Mouse (Mus musculus) lung, embryonic 15.5 days (tissue): ENCODE data around the gene Pkn2. TPM values are rescaled to one million over a fixed set of nuclear protein-coding genes. Genes with fewer than 3 reads are reported as not detected.

Experiments
- ATAC-seq: fragments of 200-750 bp; cut with Nextera tagmentation; 2 replicates; pipeline ENCODE4 v1.8.0; 2017; ENCODE audit warnings: moderate number of reproducible peaks, borderline replicate concordance; ENCODE audit not compliant: low FRiP score, low TSS enrichment; ENCODE audit errors: extremely low read depth
- H3K27ac ChIP-seq: fragments of 300-500 bp; sonication (generic); 2 replicates; pipeline ENCODE4 v1.5.1; 2015; ENCODE audit warnings: moderate library complexity, mild to moderate bottlenecking, inconsistent platforms
- H3K27me3 ChIP-seq: fragments of 300-500 bp; sonication (generic); 2 replicates; pipeline ENCODE4 v1.6.1; 2015; ENCODE audit warnings: inconsistent platforms
- H3K36me3 ChIP-seq: fragments of 300-500 bp; sonication (generic); 2 replicates; pipeline ENCODE4 v1.6.1; 2015; ENCODE audit warnings: inconsistent platforms
- H3K4me1 ChIP-seq: fragments of 300-500 bp; sonication (generic); 2 replicates; pipeline ENCODE4 v1.6.1; 2015; ENCODE audit warnings: inconsistent platforms
- H3K4me2 ChIP-seq: fragments of 300-500 bp; sonication (generic); 2 replicates; pipeline ENCODE4 v1.6.1; 2015; ENCODE audit warnings: inconsistent platforms, mild to moderate bottlenecking, moderate library complexity
- H3K4me3 ChIP-seq: fragments of 300-500 bp; sonication (generic); 2 replicates; pipeline ENCODE4 v1.5.1; 2015; ENCODE audit warnings: mild to moderate bottlenecking, inconsistent platforms
- H3K9ac ChIP-seq: fragments of 300-500 bp; sonication (generic); 2 replicates; pipeline ENCODE4 v1.6.1; 2015; ENCODE audit warnings: inconsistent platforms
- H3K9me3 ChIP-seq: fragments of 300-500 bp; sonication (generic); 2 replicates; pipeline ENCODE4 v1.6.1; 2016; ENCODE audit warnings: inconsistent platforms
- WGBS: fragments of 180-500 bp; shearing (Covaris S2); methylation state at CpG from one replicate; pipeline ENCODE4 v1.1.7; 2015; 5-methylcytosine and 5-hydroxymethylcytosine counted together
- polyA plus RNA-seq: library from polyadenylated mRNA; unstranded; fragments of >200 nt; fragmentation: Nextera tagmentation; extraction: Ambion mirVana; gene quantifications from 2 replicates; pipeline ENCODE4 v1.2.1, GENCODE M21; 2015

Pkn2 gene
- 45.5 and 47.7 TPM in 2 replicates for polyA plus RNA-seq

GRCm38 (mm10) chr3:142881872-142882623 lies at the start of gene Pkn2:
Pkn2 (minus strand) TSS chr3:142882004.
- under 1% methylated on average over 67 of the region's 84 CpGs for WGBS
- Histone ChIP-seq H3K4me2 (peak within 1 kb of the TSS; percentile 61), H3K27ac (peak within 1 kb of the TSS; percentile 93), H3K9ac (peak within 1 kb of the TSS; percentile 92), H3K4me3 (peak within 1 kb of the TSS; percentile 87), H3K27me3 (no peaks in the 10 kb centered on the region), H3K9me3 (no peaks in the 10 kb centered on the region), H3K4me1 (0 out of 2 replicates have a peak, but pooled peaks cover 5% of the 10 kb centered on the region), H3K36me3 (no peaks in the 10 kb centered on the region)
- peak; percentile 99 for ATAC-seq

- 74% methylated on average over 2 of the region's 2 CpGs for WGBS
- Histone ChIP-seq H3K36me3 (no peaks in the 10 kb centered on the region), H3K27ac (no peak overlapping the region), H3K4me3 (no peak overlapping the region), H3K9ac (no peak overlapping the region), H3K9me3 (no peaks in the 10 kb centered on the region), H3K4me2 (no peak overlapping the region), H3K4me1 (no peaks in the 10 kb centered on the region), H3K27me3 (no peaks in the 10 kb centered on the region)
- no peak for ATAC-seq
Observed at GRCm38 (mm10) chr3:142929906-142930305, 48.1 kb upstream of the Pkn2 start.

GRCm38 (mm10) chr3:142927311-142927710 lies 45.5 kb upstream of the Pkn2 start:
- 0 out of 2 replicates have a peak, but pooled peaks have one; percentile 27 for ATAC-seq
- 84% methylated on average over 3 of the region's 3 CpGs for WGBS
- no peak overlapping the region for H3K4me3 ChIP-seq
- no peaks in the 10 kb centered on the region for H3K27me3 ChIP-seq
- no peaks in the 10 kb centered on the region for H3K9me3 ChIP-seq
- H3K36me3 ChIP-seq, result no peaks in the 10 kb centered on the region
- no peak overlapping the region for H3K4me2 ChIP-seq
- no peaks in the 10 kb centered on the region for H3K4me1 ChIP-seq
- H3K27ac ChIP-seq, result no peak overlapping the region
- no peak overlapping the region for H3K9ac ChIP-seq

GRCm38 (mm10) chr3:142924831-142925348 lies 43.1 kb upstream of the Pkn2 start:
- no peaks in the 10 kb centered on the region for H3K27me3 ChIP-seq
- no peak overlapping the region for H3K9ac ChIP-seq
- H3K4me3 ChIP-seq, result no peak overlapping the region
- 61% methylated on average over 2 of the region's 2 CpGs for WGBS
- H3K9me3 ChIP-seq, result no peaks in the 10 kb centered on the region
- no peak overlapping the region for H3K4me2 ChIP-seq
- H3K36me3 ChIP-seq, result no peaks in the 10 kb centered on the region
- ATAC-seq, result no peak
- no peak overlapping the region for H3K27ac ChIP-seq
- H3K4me1 ChIP-seq, result no peaks in the 10 kb centered on the region

GRCm38 (mm10) chr3:142919070-142919469 lies 37.3 kb upstream of the Pkn2 start:
- no peaks in the 10 kb centered on the region for H3K9me3 ChIP-seq
- H3K27ac ChIP-seq, result no peak overlapping the region
- no peaks in the 10 kb centered on the region for H3K4me1 ChIP-seq
- WGBS, result 55% methylated on average over 3 of the region's 3 CpGs
- no peak overlapping the region for H3K4me3 ChIP-seq
- ATAC-seq, result no peak
- no peak overlapping the region for H3K4me2 ChIP-seq
- no peaks in the 10 kb centered on the region for H3K27me3 ChIP-seq
- H3K36me3 ChIP-seq, result no peaks in the 10 kb centered on the region
- no peak overlapping the region for H3K9ac ChIP-seq

- H3K4me2 ChIP-seq, result no peak overlapping the region
- no peaks in the 10 kb centered on the region for H3K4me1 ChIP-seq
- ATAC-seq, result no peak
- H3K36me3 ChIP-seq, result no peaks in the 10 kb centered on the region
- no peak overlapping the region for H3K4me3 ChIP-seq
- no peak overlapping the region for H3K9ac ChIP-seq
- H3K9me3 ChIP-seq, result no peaks in the 10 kb centered on the region
- H3K27me3 ChIP-seq, result no peaks in the 10 kb centered on the region
- WGBS, result 52% methylated on average over 4 of the region's 4 CpGs
- no peak overlapping the region for H3K27ac ChIP-seq
Observed at GRCm38 (mm10) chr3:142917760-142918439, 36.1 kb upstream of the Pkn2 start.

GRCm38 (mm10) chr3:142917171-142917570 lies 35.4 kb upstream of the Pkn2 start:
- no peaks in the 10 kb centered on the region for H3K9me3 ChIP-seq
- no peaks in the 10 kb centered on the region for H3K36me3 ChIP-seq
- no peak overlapping the region for H3K4me3 ChIP-seq
- no peak overlapping the region for H3K27ac ChIP-seq
- H3K4me2 ChIP-seq, result no peak overlapping the region
- H3K9ac ChIP-seq, result no peak overlapping the region
- 77% methylated on average over 4 of the region's 4 CpGs for WGBS
- no peaks in the 10 kb centered on the region for H3K27me3 ChIP-seq
- no peaks in the 10 kb centered on the region for H3K4me1 ChIP-seq
- ATAC-seq, result no peak

- Histone ChIP-seq H3K4me3 (no peak overlapping the region), H3K27ac (no peak overlapping the region), H3K9ac (no peak overlapping the region), H3K4me1 (no peaks in the 10 kb centered on the region), H3K4me2 (no peak overlapping the region), H3K27me3 (no peaks in the 10 kb centered on the region), H3K9me3 (no peaks in the 10 kb centered on the region), H3K36me3 (no peaks in the 10 kb centered on the region)
- WGBS, result 67% methylated on average over 1 of the region's 1 CpGs
- ATAC-seq, result no peak
Observed at GRCm38 (mm10) chr3:142913295-142913694, 31.5 kb upstream of the Pkn2 start.

GRCm38 (mm10) chr3:142899683-142900082 lies 17.9 kb upstream of the Pkn2 start:
- Histone ChIP-seq H3K9me3 (no peaks in the 10 kb centered on the region), H3K27me3 (no peaks in the 10 kb centered on the region), H3K4me2 (no peak overlapping the region), H3K4me3 (no peak overlapping the region), H3K36me3 (no peaks in the 10 kb centered on the region), H3K9ac (no peak overlapping the region), H3K4me1 (no peaks in the 10 kb centered on the region), H3K27ac (no peak overlapping the region)
- ATAC-seq, result no peak
- WGBS, result 88% methylated on average over 2 of the region's 2 CpGs

GRCm38 (mm10) chr3:142898949-142899396 lies 17.2 kb upstream of the Pkn2 start:
- WGBS, result 74% methylated on average over 8 of the region's 8 CpGs
- Histone ChIP-seq H3K4me3 (no peak overlapping the region), H3K9ac (no peak overlapping the region), H3K36me3 (no peaks in the 10 kb centered on the region), H3K4me1 (no peaks in the 10 kb centered on the region), H3K9me3 (no peaks in the 10 kb centered on the region), H3K27me3 (no peaks in the 10 kb centered on the region), H3K27ac (no peak overlapping the region), H3K4me2 (no peak overlapping the region)
- no peak for ATAC-seq

GRCm38 (mm10) chr3:142890442-142890841 lies 8.6 kb upstream of the Pkn2 start:
- Histone ChIP-seq H3K4me1 (no peaks in the 10 kb centered on the region), H3K4me2 (no peak overlapping the region), H3K9me3 (no peaks in the 10 kb centered on the region), H3K27ac (no peak overlapping the region), H3K36me3 (no peaks in the 10 kb centered on the region), H3K9ac (no peak overlapping the region), H3K4me3 (no peak overlapping the region), H3K27me3 (no peaks in the 10 kb centered on the region)
- ATAC-seq, result no peak
- 75% methylated on average over 3 of the region's 3 CpGs for whole genome bisulfite sequencing

- H3K27me3 ChIP-seq, result no peaks in the 10 kb centered on the region
- no peak overlapping the region for H3K9ac ChIP-seq
- 0 out of 2 replicates have a peak, but pooled peaks cover 5% of the 10 kb centered on the region for H3K4me1 ChIP-seq
- WGBS, result 83% methylated on average over 3 of the region's 3 CpGs
- no peak overlapping the region for H3K4me3 ChIP-seq
- H3K9me3 ChIP-seq, result no peaks in the 10 kb centered on the region
- ATAC-seq, result no peak
- H3K36me3 ChIP-seq, result no peaks in the 10 kb centered on the region
- H3K4me2 ChIP-seq, result no peak overlapping the region
- no peak overlapping the region for H3K27ac ChIP-seq
Observed at GRCm38 (mm10) chr3:142886963-142887362, 5.2 kb upstream of the Pkn2 start.
